Mouse (Mus musculus) thymus, adult 2 months (tissue): Measurements from ENCODE around the gene Iqgap2.

ENCODE experiments used
- CTCF ChIP-seq: fragments of 200-500 bp; IDR thresholded peaks from 2 replicates; pipeline ENCODE4 v1.5.1; 2012; ENCODE audit warnings: mild to moderate bottlenecking, control low read depth, low read length, moderate library complexity, borderline replicate concordance; ENCODE audit not compliant: control insufficient read depth, poor library complexity, insufficient read depth; ENCODE audit errors: extremely low read depth
- POLR2A ChIP-seq: fragments of 200-500 bp; IDR thresholded peaks from 2 replicates; pipeline ENCODE4 v1.6.1; 2012; ENCODE audit warnings: mild to moderate bottlenecking, low read length, control low read depth, moderate library complexity; ENCODE audit not compliant: control insufficient read depth, poor library complexity, insufficient read depth; ENCODE audit errors: extremely low read depth

GRCm38 (mm10) chr13:95667260-95667659 lies 224.5 kb downstream of the Iqgap2 start:
- TF ChIP-seq POLR2A: no peak
- TF ChIP-seq CTCF: no peak
